Mouse (Mus musculus) embryonic facial prominence, embryonic 14.5 days (tissue): ENCODE measurements around the gene Lrrc74a. TPM values are rescaled to one million over a fixed set of nuclear protein-coding genes. Genes with fewer than 3 reads are reported as not detected.

Experiments used
- ATAC-seq: fragments of 200-750 bp; cut with Nextera tagmentation; 2 replicates; pipeline ENCODE4 v1.8.0; 2017; ENCODE audit warnings: low read depth, moderate number of reproducible peaks, moderate TSS enrichment
- DNase-seq: peaks from one replicate; pipeline ENCODE4 v3.0.0-alpha.2; 2015; ENCODE audit warnings: low spot score
- H3K27ac ChIP-seq: fragments of 300-500 bp; sonication (generic); replicated peaks from 2 replicates; pipeline ENCODE4 v1.5.1; 2014; ENCODE audit warnings: low read depth, mild to moderate bottlenecking, low read length, moderate library complexity
- H3K27me3 ChIP-seq: fragments of 300-500 bp; sonication (generic); replicated peaks from 2 replicates; pipeline ENCODE4 v1.6.1; 2014; ENCODE audit warnings: low read length; ENCODE audit not compliant: control insufficient read depth, insufficient read depth
- H3K36me3 ChIP-seq: fragments of 300-500 bp; sonication (generic); 2 replicates; pipeline ENCODE4 v1.6.1; 2014; ENCODE audit warnings: low read length, mixed read lengths; ENCODE audit not compliant: control insufficient read depth, insufficient read depth
- H3K4me1 ChIP-seq: fragments of 300-500 bp; sonication (generic); 2 replicates; pipeline ENCODE4 v1.6.1; 2014; ENCODE audit warnings: antibody characterized with exemption, low read length; ENCODE audit not compliant: control insufficient read depth, insufficient read depth
- H3K4me2 ChIP-seq: fragments of 300-500 bp; sonication (generic); 2 replicates; pipeline ENCODE4 v1.6.1; 2014; ENCODE audit warnings: low read depth, mild to moderate bottlenecking, low read length, moderate library complexity, mixed read lengths
- H3K4me3 ChIP-seq: fragments of 300-500 bp; sonication (generic); 2 replicates; pipeline ENCODE4 v1.5.1; 2014; ENCODE audit warnings: low read depth, mild to moderate bottlenecking, low read length
- H3K9ac ChIP-seq: fragments of 300-500 bp; sonication (generic); 2 replicates; pipeline ENCODE4 v1.6.1; 2014; ENCODE audit warnings: low read depth, mild to moderate bottlenecking, low read length, moderate library complexity, mixed read lengths
- H3K9me3 ChIP-seq: fragments of 300-500 bp; sonication (generic); 2 replicates; pipeline ENCODE4 v1.6.1; 2016; ENCODE audit warnings: low read length; ENCODE audit not compliant: control insufficient read depth
- WGBS: fragments of 180-500 bp; shearing (Covaris S2); extraction: QIAGEN DNeasy Blood & Tissue Kit; methylation state at CpG from one replicate; pipeline ENCODE4 v1.1.7; 2014; 5-methylcytosine and 5-hydroxymethylcytosine counted together
- polyA plus RNA-seq: library from polyadenylated mRNA; unstranded; fragments of >200 nt; fragmentation: Nextera tagmentation; extraction: Ambion mirVana; gene quantifications from 2 replicates; pipeline ENCODE4 v1.2.1, GENCODE M21; 2014

The Lrrc74a gene
- polyA plus RNA-seq, result not detected in 2 replicates

- DNase-seq, result no peak
- WGBS, result 84% methylated on average over 8 of the region's 8 CpGs
- Histone ChIP-seq H3K4me1 (no peaks in the 10 kb centered on the region), H3K27me3 (no peaks in the 10 kb centered on the region), H3K9me3 (no peaks in the 10 kb centered on the region), H3K36me3 (no peaks in the 10 kb centered on the region), H3K4me3 (no peak within 1 kb of the TSS), H3K4me2 (no peak within 1 kb of the TSS), H3K27ac (no peak within 1 kb of the TSS), H3K9ac (no peak within 1 kb of the TSS)
- no peak for ATAC-seq
Measured at GRCm38 (mm10) chr12:86734319-86734810, at the start of gene Lrrc74a. Gene Lrrc74a, plus strand, starts transcription at chr12:86734369.

DNA sequence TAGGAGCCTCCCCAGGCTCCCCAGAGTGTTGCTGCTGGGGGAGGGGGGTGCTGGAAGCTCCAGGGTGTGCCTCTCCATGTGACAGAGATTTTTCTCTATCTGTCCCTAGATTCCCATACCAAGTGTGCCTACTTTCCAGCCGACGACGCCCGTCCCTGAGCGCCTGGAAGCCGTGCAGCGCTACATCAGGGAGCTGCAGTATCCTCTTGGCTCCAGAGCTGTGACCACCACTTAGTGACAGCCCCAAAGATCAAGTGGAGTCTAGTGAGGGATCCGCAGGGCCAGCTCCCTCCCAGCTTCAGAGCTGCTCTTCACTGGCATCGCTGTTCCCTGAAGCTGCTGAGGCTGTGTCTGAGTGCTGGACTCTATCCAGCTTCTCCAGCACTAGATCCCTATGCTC, 48.9 kb upstream of the Lrrc74a start:
- DNase-seq (no peak), ATAC-seq (no peak)
- Histone ChIP-seq H3K36me3 (peaks cover 11% of the 10 kb centered on the region), H3K9me3 (no peaks in the 10 kb centered on the region), H3K27me3 (no peaks in the 10 kb centered on the region), H3K4me2 (no peak overlapping the region), H3K9ac (no peak overlapping the region), H3K4me1 (peaks cover 8% of the 10 kb centered on the region), H3K27ac (no peak overlapping the region), H3K4me3 (no peak overlapping the region)
- 84% methylated on average over 9 of the region's 9 CpGs for WGBS

DNA sequence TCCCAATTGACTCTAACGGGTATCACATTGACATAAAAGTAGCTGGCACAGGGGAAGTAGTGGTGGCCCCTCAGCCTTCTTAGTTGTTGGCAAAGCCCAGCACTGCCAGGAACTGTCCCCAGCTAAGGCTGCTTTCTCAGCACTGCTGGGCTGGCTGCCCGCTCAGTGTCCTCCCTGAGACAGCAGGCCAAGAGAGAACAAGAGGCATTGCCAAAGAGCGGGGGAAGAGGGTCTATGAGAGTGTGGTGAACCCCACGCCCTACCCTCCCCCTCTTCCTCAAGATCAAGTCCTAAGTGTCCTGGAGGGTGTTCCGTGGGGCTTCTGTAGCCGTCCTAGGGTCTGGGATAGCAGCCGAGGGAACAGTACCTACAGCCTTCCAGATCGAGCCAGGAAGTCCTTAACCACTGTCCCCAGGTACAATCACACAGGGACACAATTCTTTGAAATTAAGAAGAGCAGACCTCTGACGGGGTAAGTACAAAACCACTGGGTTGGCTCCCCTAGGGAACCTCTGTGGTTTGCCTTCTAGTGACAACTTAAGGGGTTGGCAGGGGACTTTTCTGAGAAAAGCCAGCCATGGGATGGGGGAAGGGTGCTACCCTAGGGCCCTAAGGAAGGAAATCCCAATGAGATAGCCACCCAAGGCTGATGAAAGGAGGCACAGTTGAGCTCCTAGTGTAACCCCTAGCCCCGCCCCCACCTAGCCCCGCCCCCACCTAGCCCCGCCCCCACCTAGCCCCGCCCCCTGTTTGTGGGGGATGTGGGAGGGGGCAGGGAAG, 47.4 kb upstream of the Lrrc74a start:
- Histone ChIP-seq H3K9ac (no peak overlapping the region), H3K4me1 (peaks cover 3% of the 10 kb centered on the region; the same call in 1 of the 2 replicates), H3K4me2 (no peak overlapping the region), H3K9me3 (no peaks in the 10 kb centered on the region), H3K36me3 (peaks cover 11% of the 10 kb centered on the region), H3K27ac (no peak overlapping the region), H3K4me3 (no peak overlapping the region), H3K27me3 (no peaks in the 10 kb centered on the region)
- 71% methylated on average over 10 of the region's 13 CpGs for WGBS
- no peak for ATAC-seq
- DNase-seq, result no peak

- Histone ChIP-seq H3K27me3 (no peaks in the 10 kb centered on the region), H3K27ac (no peak overlapping the region), H3K36me3 (peaks cover 11% of the 10 kb centered on the region), H3K9ac (no peak overlapping the region), H3K9me3 (no peaks in the 10 kb centered on the region), H3K4me3 (no peak overlapping the region), H3K4me2 (no peak overlapping the region), H3K4me1 (peaks cover 3% of the 10 kb centered on the region; the same call in 1 of the 2 replicates)
- DNase-seq, result no peak
- ATAC-seq, result no peak
- WGBS, result 83% methylated on average over 4 of the region's 4 CpGs
Measured at GRCm38 (mm10) chr12:86687445-86687955, 46.7 kb upstream of the Lrrc74a start.

DNA sequence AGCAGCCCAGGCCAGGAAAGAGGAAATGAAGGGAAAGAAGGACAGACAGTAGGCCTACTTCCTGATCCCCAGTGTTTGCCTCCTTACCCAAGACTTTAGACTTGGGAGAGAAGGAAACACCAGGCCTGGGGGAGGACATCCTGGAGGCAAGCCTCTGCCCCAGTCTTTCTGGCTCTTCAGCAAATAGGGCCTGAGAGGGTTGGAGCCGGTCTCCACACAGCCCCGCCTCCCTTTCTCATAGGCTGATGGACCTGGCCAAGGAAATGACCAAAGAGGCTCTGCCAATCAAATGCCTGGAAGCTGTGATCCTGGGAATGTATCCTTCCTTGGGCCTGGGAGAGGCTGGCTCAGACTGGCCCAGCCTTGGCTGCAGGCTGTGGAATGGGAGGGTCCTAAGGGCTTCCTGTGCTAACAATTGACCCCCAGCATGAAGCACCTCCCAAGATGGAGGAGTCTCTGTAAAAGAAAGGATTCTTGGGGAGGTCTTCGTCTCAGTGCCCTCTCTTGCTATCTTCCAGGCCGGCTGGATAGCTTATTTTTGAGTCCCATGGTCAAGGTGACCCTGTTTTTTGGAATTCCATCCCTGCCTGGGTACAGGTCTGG, 46.1 kb upstream of the Lrrc74a start:
- H3K9me3 ChIP-seq, result no peaks in the 10 kb centered on the region
- no peak overlapping the region for H3K9ac ChIP-seq
- peaks cover 11% of the 10 kb centered on the region for H3K36me3 ChIP-seq
- no peak overlapping the region for H3K4me2 ChIP-seq
- no peaks in the 10 kb centered on the region for H3K27me3 ChIP-seq
- 69% methylated on average over 4 of the region's 4 CpGs for WGBS
- ATAC-seq (no peak), DNase-seq (no peak)
- H3K27ac ChIP-seq, result peak overlapping the region; percentile 28
- peaks cover 3% of the 10 kb centered on the region; the same call in 1 of the 2 replicates for H3K4me1 ChIP-seq
- no peak overlapping the region for H3K4me3 ChIP-seq

GRCm38 (mm10) chr12:86688917-86689316, 45.3 kb upstream of the Lrrc74a start:
- H3K9me3 ChIP-seq, result no peaks in the 10 kb centered on the region
- peaks cover 11% of the 10 kb centered on the region for H3K36me3 ChIP-seq
- H3K27me3 ChIP-seq, result no peaks in the 10 kb centered on the region
- H3K9ac ChIP-seq, result no peak overlapping the region
- peaks cover 3% of the 10 kb centered on the region; the same call in 1 of the 2 replicates for H3K4me1 ChIP-seq
- DNase-seq, result no peak
- H3K4me3 ChIP-seq, result no peak overlapping the region
- WGBS, result 94% methylated on average over 27 of the region's 27 CpGs
- H3K4me2 ChIP-seq, result no peak overlapping the region
- no peak for ATAC-seq
- H3K27ac ChIP-seq, result no peak overlapping the region

DNA sequence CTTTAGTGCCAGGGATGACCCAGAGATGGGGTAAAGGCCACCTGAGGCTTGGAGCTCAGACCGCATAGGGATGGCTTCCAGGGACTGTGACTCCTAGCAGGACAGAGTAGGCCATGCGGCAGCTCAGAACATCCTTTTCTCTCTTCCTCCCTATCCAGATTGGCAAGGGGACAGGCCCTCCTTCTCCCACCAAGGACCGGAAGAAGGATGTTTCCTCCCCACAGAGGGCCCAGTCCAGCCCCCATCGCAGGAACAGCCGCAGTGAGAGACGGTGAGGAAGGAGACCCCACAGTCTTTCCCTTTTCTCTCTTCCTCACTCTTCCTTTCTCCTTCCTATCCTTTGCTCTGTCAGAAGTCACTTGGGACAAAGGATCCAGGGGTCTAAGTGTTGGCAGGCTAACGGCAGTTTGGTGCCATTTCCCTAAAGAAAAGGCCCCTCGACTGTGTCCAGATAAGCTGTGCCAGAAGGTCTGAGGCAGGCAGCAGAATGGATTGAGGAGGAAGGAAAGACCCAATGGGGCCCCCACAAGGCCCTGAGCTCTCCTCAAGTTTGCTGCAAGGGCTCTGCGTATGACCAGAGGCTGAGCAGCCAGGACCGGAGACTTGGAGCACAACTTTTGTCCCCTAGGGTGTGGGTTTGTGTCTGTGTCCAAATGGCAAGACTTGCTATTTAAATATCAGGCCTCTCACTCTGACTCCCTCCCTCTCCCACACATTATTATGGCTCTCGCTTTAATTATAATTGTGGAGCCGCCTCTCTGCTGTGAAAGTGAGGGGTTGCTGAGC, 43.3 kb upstream of the Lrrc74a start:
- H3K4me2 ChIP-seq, result no peak overlapping the region
- peaks cover 11% of the 10 kb centered on the region for H3K36me3 ChIP-seq
- no peak for DNase-seq
- no peak overlapping the region for H3K4me3 ChIP-seq
- H3K9ac ChIP-seq, result no peak overlapping the region
- H3K27ac ChIP-seq, result no peak overlapping the region
- 80% methylated on average over 12 of the region's 12 CpGs for WGBS
- no peaks in the 10 kb centered on the region for H3K9me3 ChIP-seq
- no peaks in the 10 kb centered on the region for H3K4me1 ChIP-seq
- H3K27me3 ChIP-seq, result no peaks in the 10 kb centered on the region
- no peak for ATAC-seq
